Mouse (Mus musculus): ENCODE measurements around the gene Tbx2. TPM values are rescaled to one million over a fixed set of nuclear protein-coding genes. Genes with fewer than 3 reads are reported as not detected.

Tbx2 gene
- polyA plus RNA-seq, 1 experiment from 2014 or later, result 0.83 TPM

GRCm38 (mm10) chr11:85891010-85891691 is 58.8 kb downstream of the Tbx2 start:
- Histone ChIP-seq H3K9me3 (ENCODE audit: control insufficient read depth, low read length) (no peaks in the 10 kb centered on the region), H3K9ac (replicated peaks; ENCODE audit: low read length) (no peak overlapping the region), H3K36me3 (ENCODE audit: control insufficient read depth, insufficient read depth, low read length) (no peaks in the 10 kb centered on the region), H3K4me2 (ENCODE audit: low read length) (no peak overlapping the region), H3K4me3 (replicated peaks; ENCODE audit: low read depth, low read length) (no peak overlapping the region), H3K27me3 (ENCODE audit: control insufficient read depth, insufficient read depth, low read length) (peaks cover 78% of the 10 kb centered on the region), H3K27ac (replicated peaks; ENCODE audit: low read depth, low read length) (no peak overlapping the region), H3K4me1 (ENCODE audit: control insufficient read depth, insufficient read depth, low read length) (0 out of 2 replicates have a peak, but pooled peaks cover 4% of the 10 kb centered on the region)
- WGBS, result 2% methylated on average over 13 of the region's 13 CpGs
- no peak for DNase-seq
- ATAC-seq (ENCODE audit: low FRiP score, low TSS enrichment), result no peak

Other genes with a start within 250 kb of the Tbx2 start
- not detected in 2 replicates for gene Gm11444, start 17.8 kb downstream of the Tbx2 start, polyA plus RNA-seq (2014; fragmentation: Nextera tagmentation; extraction: Ambion mirVana)
- gene Tbx4, start 53.9 kb downstream of the Tbx2 start, polyA plus RNA-seq (2014; fragmentation: Nextera tagmentation; extraction: Ambion mirVana), result 0.21 and 0.22 TPM in 2 replicates

Measured in midbrain, embryonic 14.5 days (tissue).